Mouse (Mus musculus) MEL (cell line): ENCODE results near the gene Nfxl1. TPM values are rescaled to one million over a fixed set of nuclear protein-coding genes. Genes with fewer than 3 reads are reported as not detected.

ENCODE experiments used
- DNase-seq: peaks from one replicate; pipeline ENCODE4 v3.0.0; 2011; ENCODE audit warnings: low read depth, low spot score
- H3K27ac ChIP-seq: 2 replicates; pipeline ENCODE4 v1.5.1; 2012; ENCODE audit warnings: low read depth, mild to moderate bottlenecking, control low read depth, low read length, moderate library complexity; ENCODE audit not compliant: control insufficient read depth
- H3K27me3 ChIP-seq, 2 experiments: fragments of 150-350 bp in 1 of 2; sonication (generic) in 1 of 2; 2 replicates each; pipeline ENCODE4 v1.6.1; 2012; ENCODE audit warnings: low read length in 2 of 2, mild to moderate bottlenecking in 2 of 2, improper control_type of control experiment in 1 of 2, moderate library complexity in 1 of 2; ENCODE audit not compliant: insufficient read depth in 2 of 2, control insufficient read depth in 1 of 2
- H3K36me3 ChIP-seq, 2 experiments: 2 replicates each; pipeline ENCODE4 v1.6.1; 2012 to 2014; ENCODE audit warnings: low read length in 2 of 2, improper control_type of control experiment in 1 of 2, inconsistent platforms in 1 of 2, mild to moderate bottlenecking in 1 of 2; ENCODE audit not compliant: insufficient read depth in 2 of 2, control insufficient read depth in 1 of 2
- H3K4me1 ChIP-seq, 2 experiments: fragments of 150-350 bp in 1 of 2; sonication (generic) in 1 of 2; 2 replicates each; pipeline ENCODE4 v1.6.1; 2012; ENCODE audit warnings: low read length in 2 of 2, improper control_type of control experiment in 1 of 2, mild to moderate bottlenecking in 1 of 2; ENCODE audit not compliant: insufficient read depth in 2 of 2, control insufficient read depth in 1 of 2
- H3K4me3 ChIP-seq, 2 experiments: fragments of 150-350 bp in 1 of 2; sonication (generic) in 1 of 2; 2 replicates each; pipeline ENCODE4 v1.5.1; 2012; ENCODE audit warnings: low read depth in 2 of 2, low read length in 2 of 2, mild to moderate bottlenecking in 2 of 2, moderate library complexity in 2 of 2, control low read depth in 1 of 2, improper control_type of control experiment in 1 of 2; ENCODE audit not compliant: control insufficient read depth in 1 of 2, insufficient read depth in 1 of 2
- H3K79me2 ChIP-seq: 2 replicates; pipeline ENCODE4 v1.6.1; 2012; ENCODE audit warnings: mild to moderate bottlenecking, low read length, moderate library complexity; ENCODE audit not compliant: control insufficient read depth, poor library complexity, insufficient read depth
- H3K9ac ChIP-seq: 2 replicates; pipeline ENCODE4 v1.6.1; 2012; ENCODE audit warnings: low read depth, mild to moderate bottlenecking, control low read depth, low read length, moderate library complexity; ENCODE audit not compliant: control insufficient read depth, poor library complexity, severe bottlenecking
- H3K9me3 ChIP-seq: fragments of 150-350 bp; sonication (generic); replicated peaks from 2 replicates; pipeline ENCODE4 v1.6.1; 2012; ENCODE audit warnings: mild to moderate bottlenecking, low read length, improper control_type of control experiment, moderate library complexity; ENCODE audit not compliant: insufficient read depth
- CTCF ChIP-seq, 3 experiments: IDR thresholded peaks in 2 of 3; conservative IDR thresholded peaks in 1 of 3; 2 replicates each; pipeline ENCODE4 v1.5.1; 2011 to 2012; ENCODE audit warnings: low read length in 3 of 3, low read depth in 2 of 3, mild to moderate bottlenecking in 2 of 3, improper control_type of control experiment in 1 of 3, inconsistent platforms in 1 of 3, mixed read lengths in 1 of 3, moderate library complexity in 1 of 3; ENCODE audit not compliant: control insufficient read depth in 1 of 3, insufficient read depth in 1 of 3, poor library complexity in 1 of 3, severe bottlenecking in 1 of 3
- E2F4 ChIP-seq: IDR thresholded peaks from 2 replicates; pipeline ENCODE4 v1.6.1; 2011; ENCODE audit warnings: low read depth, low read length, improper control_type of control experiment, borderline replicate concordance
- EP300 ChIP-seq, 2 experiments: IDR thresholded peaks; 2 replicates each; pipeline ENCODE4 v1.6.1; 2011; ENCODE audit warnings: improper control_type of control experiment in 2 of 2, low read length in 2 of 2, low read depth in 1 of 2, mild to moderate bottlenecking in 1 of 2
- GATA1 ChIP-seq: IDR thresholded peaks from 2 replicates; pipeline ENCODE4 v1.6.1; 2011; ENCODE audit warnings: low read depth, low read length, improper control_type of control experiment
- JUND ChIP-seq: IDR thresholded peaks from 2 replicates; pipeline ENCODE4 v1.6.1; 2011; ENCODE audit warnings: low read depth, mild to moderate bottlenecking, improper control_type of control experiment, low read length
- MAZ ChIP-seq: IDR thresholded peaks from 2 replicates; pipeline ENCODE4 v1.6.1; 2012; ENCODE audit warnings: low read depth, mild to moderate bottlenecking, inconsistent platforms, low read length, improper control_type of control experiment
- NRF1 ChIP-seq: IDR thresholded peaks from 2 replicates; pipeline ENCODE4 v1.6.1; 2014; ENCODE audit warnings: low read depth, mild to moderate bottlenecking, inconsistent platforms, low read length, improper control_type of control experiment, moderate library complexity; ENCODE audit not compliant: poor library complexity, insufficient read depth, severe bottlenecking
- POLR2A ChIP-seq, 2 experiments: IDR thresholded peaks; 2 replicates each; pipeline ENCODE4 v1.6.1; 2011 to 2012; ENCODE audit warnings: low read length in 2 of 2, mild to moderate bottlenecking in 2 of 2, control low read depth in 1 of 2, improper control_type of control experiment in 1 of 2, low read depth in 1 of 2, moderate library complexity in 1 of 2; ENCODE audit not compliant: control insufficient read depth in 1 of 2, insufficient read depth in 1 of 2, poor library complexity in 1 of 2
- POLR2AphosphoS5 ChIP-seq: IDR thresholded peaks from 2 replicates; pipeline ENCODE4 v1.6.1; 2012; ENCODE audit warnings: low read depth, borderline replicate concordance, mild to moderate bottlenecking, inconsistent platforms, low read length, moderate library complexity, mixed read lengths
- RAD21 ChIP-seq: IDR thresholded peaks from 2 replicates; pipeline ENCODE4 v1.6.1; 2011; ENCODE audit warnings: mild to moderate bottlenecking, low read depth, low read length, improper control_type of control experiment
- SMC3 ChIP-seq: IDR thresholded peaks from 2 replicates; pipeline ENCODE4 v1.6.1; 2011; ENCODE audit warnings: low read depth, low read length, improper control_type of control experiment
- TBP ChIP-seq: IDR thresholded peaks from 2 replicates; pipeline ENCODE4 v1.8.0; 2011; ENCODE audit warnings: low read depth, low read length, improper control_type of control experiment
- TCF12 ChIP-seq: IDR thresholded peaks from 2 replicates; pipeline ENCODE4 v1.6.1; 2014; ENCODE audit warnings: low read depth, mild to moderate bottlenecking, inconsistent platforms, low read length, improper control_type of control experiment, moderate library complexity
- USF1 ChIP-seq: IDR thresholded peaks from 2 replicates; pipeline ENCODE4 v1.6.1; 2014; ENCODE audit warnings: low read depth, mild to moderate bottlenecking, inconsistent platforms, low read length, improper control_type of control experiment, moderate library complexity
- ZC3H11A ChIP-seq: IDR thresholded peaks from 2 replicates; pipeline ENCODE4 v1.6.1; 2012; ENCODE audit warnings: low read depth, mild to moderate bottlenecking, inconsistent platforms, low read length, improper control_type of control experiment
- polyA plus RNA-seq, 2 experiments: library from polyadenylated mRNA; stranded (reverse) in 1 of 2; unstranded in 1 of 2; fragments of >175 nt in 1 of 2; fragments of >200 nt in 1 of 2; gene quantifications; 2 replicates each; pipeline versions ENCODE4 v1.2.1 to v1.2.4; 2012; ENCODE audit warnings: low replicate concordance in 2 of 2, low read depth in 1 of 2; ENCODE audit not compliant: insufficient read length in 2 of 2, insufficient read depth in 1 of 2, missing spikeins in 1 of 2
- total RNA-seq: library from RNA; depleted of rRNA; stranded (reverse); fragments of 300-350 nt; gene quantifications from 2 replicates; pipeline ENCODE4 v1.2.3, GENCODE M21; 2012

Gene Nfxl1
- total and polyA plus RNA-seq, 3 experiments, result 13.5 to 18.9 TPM; not detected in 1

GRCm38 (mm10) chr5:72528896-72529295 lies 30.6 kb downstream of the Nfxl1 start:
- H3K9ac ChIP-seq, result no peak overlapping the region
- no peaks in the 10 kb centered on the region for H3K27me3 ChIP-seq
- H3K79me2 ChIP-seq, result no peaks in the 10 kb centered on the region
- H3K4me1 ChIP-seq, result no peaks in the 10 kb centered on the region
- no peak for TF ChIP-seq EP300 (IDR thresholded peaks at IDR 0.05; ENCODE audit: low read depth in 1 of 2, low read length in 2 of 2)
- TF ChIP-seq, all 39 proteins: peak for 0
- DNase-seq, result no peak
- no peak overlapping the region for H3K27ac ChIP-seq
- peaks cover 0 to 48% of the 10 kb centered on the region in 2 experiments; a peak in 2 of 4 replicates for H3K36me3 ChIP-seq
- no peak overlapping the region for H3K4me3 ChIP-seq
- H3K9me3 ChIP-seq, result no peaks in the 10 kb centered on the region

GRCm38 (mm10) chr5:72513808-72514207 lies 45.7 kb downstream of the Nfxl1 start:
- H3K4me3 ChIP-seq, result no peak overlapping the region
- TF ChIP-seq TCF12, result no peak
- no peak for TF ChIP-seq POLR2AphosphoS5
- no peak for TF ChIP-seq SMC3
- TF ChIP-seq GATA1, result no peak
- TF ChIP-seq RAD21, result no peak
- TF ChIP-seq NRF1, result no peak
- TF ChIP-seq TBP, result no peak
- no peak for TF ChIP-seq POLR2A (IDR thresholded peaks at IDR 0.05; ENCODE audit: control insufficient read depth in 1 of 2, insufficient read depth in 1 of 2, low read depth in 1 of 2, low read length in 2 of 2, poor library complexity in 1 of 2)
- TF ChIP-seq CTCF (IDR thresholded peaks at IDR 0.05 in 2 of 3, conservative IDR thresholded peaks at IDR 0.05 in 1 of 3; ENCODE audit: control insufficient read depth in 1 of 3, insufficient read depth in 1 of 3, low read depth in 2 of 3, low read length in 3 of 3, poor library complexity in 1 of 3, severe bottlenecking in 1 of 3), result no peak
- TF ChIP-seq MAZ, result no peak
- TF ChIP-seq USF1, result no peak
- no peak for TF ChIP-seq E2F4
- no peak overlapping the region for H3K9ac ChIP-seq
- no peaks in the 10 kb centered on the region for H3K9me3 ChIP-seq
- no peak for DNase-seq
- no peaks in the 10 kb centered on the region for H3K27me3 ChIP-seq
- no peaks in the 10 kb centered on the region for H3K79me2 ChIP-seq
- H3K36me3 ChIP-seq, result peaks cover 0 to 10% of the 10 kb centered on the region in 2 experiments; a peak in 2 of 4 replicates
- no peaks in the 10 kb centered on the region for H3K4me1 ChIP-seq
- no peak overlapping the region for H3K27ac ChIP-seq

GRCm38 (mm10) chr5:72505740-72506139 lies 53.7 kb downstream of the Nfxl1 start:
- Histone ChIP-seq H3K79me2 (no peaks in the 10 kb centered on the region), H3K4me1 (peaks cover 0 to 2% of the 10 kb centered on the region in 2 experiments; a peak in 1 of 4 replicates), H3K27me3 (no peaks in the 10 kb centered on the region), H3K36me3 (no peaks in the 10 kb centered on the region), H3K4me3 (no peak overlapping the region), H3K9me3 (no peaks in the 10 kb centered on the region), H3K9ac (no peak overlapping the region), H3K27ac (no peak overlapping the region)
- DNase-seq, result peak; percentile 40
- TF ChIP-seq ZC3H11A, result peak; percentile 8; the same call in 1 of the 2 replicates
- peak in 2 of 3 experiments; percentile 10 to 57; a peak in 2 of 6 replicates for TF ChIP-seq CTCF (IDR thresholded peaks at IDR 0.05 in 2 of 3, conservative IDR thresholded peaks at IDR 0.05 in 1 of 3; ENCODE audit: control insufficient read depth in 1 of 3, insufficient read depth in 1 of 3, low read depth in 2 of 3, low read length in 3 of 3, poor library complexity in 1 of 3, severe bottlenecking in 1 of 3)
- TF ChIP-seq SMC3, result peak; percentile 63
- TF ChIP-seq RAD21, result peak; percentile 29
- TF ChIP-seq NRF1, result no peak
- no peak for TF ChIP-seq JUND
